Mouse (Mus musculus) myocyte (in vitro differentiated cells): ENCODE data around the gene Mmab. TPM values are rescaled to one million over a fixed set of nuclear protein-coding genes. Genes with fewer than 3 reads are reported as not detected.

ENCODE experiments used
- H3K27me3 ChIP-seq: one replicate; pipeline ENCODE4 v1.6.1; 2011; ENCODE audit not compliant: control insufficient read depth, insufficient read depth, insufficient read length
- H3K36me3 ChIP-seq: one replicate; pipeline ENCODE4 v1.6.1; 2011; ENCODE audit not compliant: control insufficient read depth, insufficient read depth
- H3K4me2 ChIP-seq: one replicate; pipeline ENCODE4 v1.6.1; 2011; ENCODE audit warnings: low read depth, control low read depth
- H3K4me3 ChIP-seq: one replicate; pipeline ENCODE4 v1.5.1; 2011; ENCODE audit warnings: mild to moderate bottlenecking, control low read depth, moderate library complexity
- H3K79me2 ChIP-seq: one replicate; pipeline ENCODE4 v1.6.1; 2011; ENCODE audit not compliant: control insufficient read depth, insufficient read depth
- H3ac ChIP-seq: one replicate; pipeline ENCODE4 v1.6.1; 2011; ENCODE audit not compliant: control insufficient read depth, insufficient read length
- CEBPB ChIP-seq: IDR thresholded peaks from 2 replicates; pipeline ENCODE4 v1.6.1; 2011; ENCODE audit warnings: mild to moderate bottlenecking, moderate library complexity; ENCODE audit not compliant: poor library complexity, insufficient read depth, severe bottlenecking
- E2F4 ChIP-seq: IDR thresholded peaks from one replicate; pipeline ENCODE4 v1.6.1; 2011; ENCODE audit warnings: mild to moderate bottlenecking, control low read depth, moderate library complexity; ENCODE audit not compliant: insufficient read depth
- MAX ChIP-seq: IDR thresholded peaks from one replicate; pipeline ENCODE4 v1.6.1; 2011; ENCODE audit warnings: low read depth, mild to moderate bottlenecking, control low read depth
- MYOD1 ChIP-seq, 3 experiments: IDR thresholded peaks; one replicate each; pipeline ENCODE4 v1.6.1; 2011; ENCODE audit warnings: control low read depth in 2 of 3, low read depth in 2 of 3, mild to moderate bottlenecking in 2 of 3, moderate library complexity in 1 of 3; ENCODE audit not compliant: insufficient read length in 2 of 3, control insufficient read depth in 1 of 3
- MYOG ChIP-seq, 3 experiments: IDR thresholded peaks; one replicate each; pipeline ENCODE4 v1.6.1; 2011; ENCODE audit warnings: control low read depth in 2 of 3, low read depth in 2 of 3, mild to moderate bottlenecking in 2 of 3; ENCODE audit not compliant: insufficient read length in 2 of 3, control insufficient read depth in 1 of 3, insufficient read depth in 1 of 3
- POLR2A ChIP-seq: IDR thresholded peaks from one replicate; pipeline ENCODE4 v1.6.1; 2011; ENCODE audit warnings: low read depth, mild to moderate bottlenecking, control low read depth, moderate library complexity; ENCODE audit not compliant: insufficient read length
- POLR2AphosphoS2 ChIP-seq: IDR thresholded peaks from one replicate; pipeline ENCODE4 v1.6.1; 2011; ENCODE audit warnings: low read depth, control low read depth; ENCODE audit not compliant: insufficient read length
- REST ChIP-seq: IDR thresholded peaks from one replicate; pipeline ENCODE4 v1.6.1; 2011; ENCODE audit warnings: mild to moderate bottlenecking, control low read depth, moderate library complexity; ENCODE audit not compliant: insufficient read depth, insufficient read length
- SRF ChIP-seq: IDR thresholded peaks from one replicate; pipeline ENCODE4 v1.6.1; 2011; ENCODE audit warnings: low read depth; ENCODE audit not compliant: control insufficient read depth, insufficient read length
- TCF12 ChIP-seq: IDR thresholded peaks from one replicate; pipeline ENCODE4 v1.6.1; 2011; ENCODE audit warnings: mild to moderate bottlenecking, control low read depth; ENCODE audit not compliant: poor library complexity, insufficient read depth, severe bottlenecking
- TCF3 ChIP-seq: IDR thresholded peaks from one replicate; pipeline ENCODE4 v1.6.1; 2011; ENCODE audit warnings: low read depth, control low read depth; ENCODE audit not compliant: insufficient read length
- USF1 ChIP-seq: IDR thresholded peaks from one replicate; pipeline ENCODE4 v1.6.1; 2011; ENCODE audit warnings: low read depth, mild to moderate bottlenecking, control low read depth, moderate library complexity
- polyA plus RNA-seq: library from polyadenylated mRNA; unstranded; fragments of >200 nt; fragmentation: generic; extraction: Trizol; gene quantifications from one replicate; pipeline ENCODE4 v1.2.1, GENCODE M21; 2012; ENCODE audit warnings: missing spikeins

The Mmab gene
- polyA plus RNA-seq, 1 experiment = 19.9 TPM

GRCm38 (mm10) chr5:114474741-114475491 lies 31.1 kb upstream of the Mmab start:
- Histone ChIP-seq H3K27me3 (peaks cover 72% of the 10 kb centered on the region), H3K4me2 (no peak overlapping the region), H3K79me2 (no peaks in the 10 kb centered on the region), H3ac (no peak overlapping the region), H3K36me3 (no peaks in the 10 kb centered on the region), H3K4me3 (no peak overlapping the region)
- TF ChIP-seq MYOD1 (IDR thresholded peaks at IDR 0.05; ENCODE audit: control insufficient read depth in 1 of 3, insufficient read length in 2 of 3, low read depth in 2 of 3) (no peak), USF1 (no peak), CEBPB (no peak), POLR2A (no peak), TCF3 (no peak), SRF (no peak), POLR2AphosphoS2 (no peak), MAX (no peak), MYOG (IDR thresholded peaks at IDR 0.05; ENCODE audit: control insufficient read depth in 1 of 3, insufficient read depth in 1 of 3, insufficient read length in 2 of 3, low read depth in 2 of 3) (no peak), E2F4 (no peak), REST (no peak)

GRCm38 (mm10) chr5:114470359-114470758 lies 26.5 kb upstream of the Mmab start:
- no peaks in the 10 kb centered on the region for H3K36me3 ChIP-seq
- no peak overlapping the region for H3ac ChIP-seq
- peaks cover 45% of the 10 kb centered on the region for H3K27me3 ChIP-seq
- TF ChIP-seq TCF12 = no peak
- no peak for TF ChIP-seq USF1
- no peak for TF ChIP-seq E2F4
- TF ChIP-seq CEBPB = no peak
- TF ChIP-seq POLR2AphosphoS2 = no peak
- no peak for TF ChIP-seq MAX
- no peak for TF ChIP-seq MYOG (IDR thresholded peaks at IDR 0.05; ENCODE audit: control insufficient read depth in 1 of 3, insufficient read depth in 1 of 3, insufficient read length in 2 of 3, low read depth in 2 of 3)
- H3K4me2 ChIP-seq = no peak overlapping the region
- H3K4me3 ChIP-seq = no peak overlapping the region
- H3K79me2 ChIP-seq = no peaks in the 10 kb centered on the region

DNA sequence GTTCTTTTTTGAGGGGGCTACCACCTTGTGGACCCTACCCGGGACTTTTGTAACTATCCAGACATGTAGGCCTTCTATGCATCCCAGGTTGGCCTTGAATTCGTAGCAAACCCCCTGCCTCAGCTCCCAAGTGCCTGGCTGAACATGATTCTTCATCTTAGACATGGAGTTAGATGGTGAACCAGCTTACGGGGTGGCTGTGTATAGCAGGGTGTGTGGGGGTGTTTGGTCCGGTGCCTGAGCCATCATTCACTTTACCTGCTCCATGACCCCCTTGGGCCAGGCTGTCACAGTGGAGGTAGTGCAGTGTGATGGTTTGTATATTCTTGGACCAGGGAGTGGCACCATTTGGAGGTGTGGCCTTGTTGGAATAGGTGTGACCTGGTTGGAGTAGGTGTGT lies 24.1 kb upstream of the Mmab start:
- Histone ChIP-seq H3K79me2 (no peaks in the 10 kb centered on the region), H3ac (no peak overlapping the region), H3K4me3 (no peak overlapping the region), H3K4me2 (no peak overlapping the region), H3K36me3 (no peaks in the 10 kb centered on the region), H3K27me3 (peaks cover 28% of the 10 kb centered on the region)
- TF ChIP-seq TCF12 (no peak), USF1 (no peak), E2F4 (no peak), TCF3 (no peak), MYOD1 (IDR thresholded peaks at IDR 0.05; ENCODE audit: control insufficient read depth in 1 of 3, insufficient read length in 2 of 3, low read depth in 2 of 3) (no peak), POLR2AphosphoS2 (no peak), MAX (no peak), MYOG (IDR thresholded peaks at IDR 0.05; ENCODE audit: control insufficient read depth in 1 of 3, insufficient read depth in 1 of 3, insufficient read length in 2 of 3, low read depth in 2 of 3) (no peak), POLR2A (no peak), REST (no peak), CEBPB (no peak), SRF (no peak)

DNA sequence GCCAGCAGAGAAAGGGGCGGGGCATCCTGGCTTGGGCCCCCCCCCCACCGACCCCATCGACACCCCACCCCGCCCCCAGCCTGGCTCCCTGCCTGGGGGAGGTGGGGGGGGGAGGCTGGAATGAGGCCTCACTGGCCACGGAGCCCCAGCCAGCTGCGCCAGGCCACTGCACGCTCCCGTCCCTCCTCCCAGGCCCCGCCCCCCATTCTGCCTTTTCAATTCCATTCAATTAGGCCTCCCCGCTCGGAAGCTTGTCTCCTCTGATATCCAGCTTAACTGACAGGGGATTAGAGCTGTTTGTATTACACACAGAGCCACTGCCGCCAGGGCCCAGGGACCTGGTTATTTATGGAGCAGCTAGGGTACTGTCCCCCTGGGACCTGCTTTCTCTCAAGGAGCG lies 23.6 kb upstream of the Mmab start:
- Histone ChIP-seq H3K4me2 (no peak overlapping the region), H3K79me2 (no peaks in the 10 kb centered on the region), H3ac (no peak overlapping the region), H3K36me3 (no peaks in the 10 kb centered on the region), H3K27me3 (peaks cover 27% of the 10 kb centered on the region), H3K4me3 (no peak overlapping the region)
- TF ChIP-seq E2F4 (no peak), MYOD1 (IDR thresholded peaks at IDR 0.05; ENCODE audit: control insufficient read depth in 1 of 3, insufficient read length in 2 of 3, low read depth in 2 of 3) (no peak), CEBPB (no peak), POLR2A (no peak), TCF12 (no peak), MAX (no peak), MYOG (IDR thresholded peaks at IDR 0.05; ENCODE audit: control insufficient read depth in 1 of 3, insufficient read depth in 1 of 3, insufficient read length in 2 of 3, low read depth in 2 of 3) (no peak), USF1 (no peak), REST (no peak), TCF3 (no peak), POLR2AphosphoS2 (no peak), SRF (no peak)

DNA sequence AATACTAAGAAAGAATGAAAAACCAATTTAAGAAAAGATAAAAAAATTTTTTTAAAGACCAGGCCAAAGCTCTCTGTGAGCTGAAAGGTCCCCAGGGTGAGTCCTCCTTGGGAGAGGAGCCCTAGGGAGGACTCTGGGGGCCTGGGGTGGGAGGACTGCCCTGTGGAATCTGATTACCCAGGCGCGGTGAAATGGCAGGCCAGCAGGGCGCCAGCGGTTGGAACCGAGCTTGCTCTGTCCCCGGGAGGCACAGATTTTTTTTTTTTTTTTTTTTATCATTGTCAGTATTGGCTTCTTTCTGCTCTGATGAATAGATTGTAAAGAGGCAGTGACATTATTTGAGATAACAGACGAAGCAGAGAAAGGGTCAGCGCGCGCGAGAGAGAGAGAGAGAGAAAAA lies 23.2 kb upstream of the Mmab start:
- H3K4me3 ChIP-seq = no peak overlapping the region
- no peak overlapping the region for H3ac ChIP-seq
- H3K27me3 ChIP-seq = peaks cover 24% of the 10 kb centered on the region
- no peak overlapping the region for H3K4me2 ChIP-seq
- no peak for TF ChIP-seq E2F4
- H3K79me2 ChIP-seq = no peaks in the 10 kb centered on the region
- no peaks in the 10 kb centered on the region for H3K36me3 ChIP-seq
